Mouse (Mus musculus): Measurements from ENCODE around the gene Ccdc160. TPM values are rescaled to one million over a fixed set of nuclear protein-coding genes. Genes with fewer than 3 reads are reported as not detected.

The Ccdc160 gene
- polyA plus RNA-seq, 1 experiment from 2014 or later: 2.5 TPM

DNA sequence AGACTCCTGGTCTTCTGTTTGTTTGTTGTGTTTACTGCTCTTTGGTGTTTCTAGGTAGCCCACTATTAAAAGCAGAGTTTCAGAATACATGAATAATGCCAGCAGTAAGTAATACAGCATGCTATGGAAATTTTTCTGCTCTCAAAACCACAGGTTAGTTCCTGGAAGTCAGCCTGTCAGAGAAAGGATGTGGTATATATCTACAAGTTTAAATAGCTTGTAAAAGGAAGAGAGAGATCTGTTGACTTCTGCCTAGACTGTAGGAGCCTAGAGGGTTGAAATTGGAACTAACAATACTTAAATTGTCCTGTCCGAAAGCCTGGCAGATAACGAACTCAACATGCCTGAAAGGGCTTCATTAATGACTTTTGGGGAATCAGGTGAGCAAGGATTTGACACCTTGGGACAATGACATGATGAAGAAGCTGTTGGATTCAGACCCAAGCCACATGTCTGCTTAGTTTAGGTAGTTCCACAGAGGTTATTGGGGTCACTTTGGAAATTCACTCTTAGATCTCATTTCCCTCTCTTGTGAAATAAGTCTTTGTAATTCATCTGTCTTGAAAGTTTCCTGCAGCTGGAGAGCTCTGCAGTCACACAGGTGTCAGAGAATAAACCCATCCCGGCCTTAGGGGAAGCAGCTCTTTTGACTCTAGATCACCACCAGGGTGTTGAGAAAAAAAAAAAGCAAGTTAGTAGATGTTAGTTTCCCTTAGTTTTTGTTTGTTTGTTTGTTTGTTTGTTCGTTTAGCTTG is 30.6 kb upstream of the Ccdc160 start:
- Histone ChIP-seq H3K4me1 (replicated peaks; ENCODE audit: control insufficient read depth, insufficient read depth, low read length) (no peaks in the 10 kb centered on the region), H3K4me2 (ENCODE audit: low read depth, low read length) (no peak overlapping the region), H3K27me3 (ENCODE audit: control insufficient read depth, insufficient read depth, low read depth, low read length) (no peaks in the 10 kb centered on the region), H3K4me3 (ENCODE audit: low read length) (no peak overlapping the region), H3K9ac (ENCODE audit: low read length) (no peak overlapping the region), H3K36me3 (ENCODE audit: control insufficient read depth, insufficient read depth, low read length) (no peaks in the 10 kb centered on the region), H3K27ac (ENCODE audit: low read length) (no peak overlapping the region), H3K9me3 (ENCODE audit: control insufficient read depth, low read length) (no peaks in the 10 kb centered on the region)
- ATAC-seq (ENCODE audit: low read depth): no peak
- WGBS: 38% methylated on average over 4 of the region's 4 CpGs

DNA sequence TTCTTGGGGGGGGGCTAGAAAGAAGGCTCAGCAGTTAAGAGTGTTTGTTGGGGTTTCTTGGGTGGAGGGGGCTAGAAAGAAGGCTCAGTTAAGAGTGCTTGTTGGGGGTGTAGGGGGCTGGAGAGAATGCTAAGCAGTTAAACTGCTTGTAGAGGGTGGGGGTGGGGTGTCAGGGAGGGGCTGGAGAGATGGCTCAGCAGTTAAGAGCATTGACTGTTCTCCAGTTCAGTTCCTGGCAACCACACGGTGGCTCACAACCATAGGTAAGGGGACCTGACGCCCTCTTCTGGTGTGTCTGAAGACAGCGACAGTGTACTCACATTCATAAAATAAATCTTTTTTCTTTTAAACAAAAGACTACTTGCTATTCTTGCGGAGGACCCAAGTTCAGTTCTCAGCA is 28.8 kb upstream of the Ccdc160 start:
- ATAC-seq (ENCODE audit: low read depth): no peak
- Histone ChIP-seq H3K4me2 (ENCODE audit: low read depth, low read length) (no peak overlapping the region), H3K36me3 (ENCODE audit: control insufficient read depth, insufficient read depth, low read length) (no peaks in the 10 kb centered on the region), H3K9me3 (ENCODE audit: control insufficient read depth, low read length) (no peaks in the 10 kb centered on the region), H3K27ac (ENCODE audit: low read length) (no peak overlapping the region), H3K27me3 (ENCODE audit: control insufficient read depth, insufficient read depth, low read depth, low read length) (no peaks in the 10 kb centered on the region), H3K9ac (ENCODE audit: low read length) (no peak overlapping the region), H3K4me1 (replicated peaks; ENCODE audit: control insufficient read depth, insufficient read depth, low read length) (no peaks in the 10 kb centered on the region), H3K4me3 (ENCODE audit: low read length) (no peak overlapping the region)
- WGBS: 73% methylated on average over 4 of the region's 4 CpGs

DNA sequence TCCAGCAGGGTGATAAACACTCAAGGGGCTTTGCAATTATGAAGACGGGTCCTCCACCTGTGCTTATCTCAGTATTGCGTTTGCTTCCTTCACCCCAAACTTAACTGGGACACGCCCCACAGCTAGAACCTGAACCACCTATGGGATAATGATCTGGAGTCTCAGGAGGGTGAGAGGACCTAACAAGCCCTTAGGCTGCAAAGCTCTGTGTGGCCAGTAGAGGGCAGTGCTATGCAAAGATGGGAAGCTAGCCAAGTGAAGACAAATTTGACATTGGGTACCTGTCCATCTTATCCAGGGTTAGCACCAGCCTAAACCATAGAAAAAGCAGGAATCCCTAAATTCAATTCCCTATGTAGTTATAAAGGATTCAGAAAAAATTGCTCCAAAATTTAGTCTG is 15.0 kb upstream of the Ccdc160 start:
- Histone ChIP-seq H3K4me2 (ENCODE audit: low read depth, low read length) (no peak overlapping the region), H3K36me3 (ENCODE audit: control insufficient read depth, insufficient read depth, low read length) (no peaks in the 10 kb centered on the region), H3K4me3 (ENCODE audit: low read length) (no peak overlapping the region), H3K27ac (ENCODE audit: low read length) (no peak overlapping the region), H3K9ac (ENCODE audit: low read length) (no peak overlapping the region), H3K9me3 (ENCODE audit: control insufficient read depth, low read length) (no peaks in the 10 kb centered on the region), H3K27me3 (ENCODE audit: control insufficient read depth, insufficient read depth, low read depth, low read length) (no peaks in the 10 kb centered on the region), H3K4me1 (replicated peaks; ENCODE audit: control insufficient read depth, insufficient read depth, low read length) (no peaks in the 10 kb centered on the region)
- no peak for ATAC-seq (ENCODE audit: low read depth)
- 41% methylated on average over 3 of the region's 3 CpGs for WGBS

- Histone ChIP-seq H3K4me2 (ENCODE audit: low read depth, low read length) (no peak overlapping the region), H3K27ac (ENCODE audit: low read length) (no peak overlapping the region), H3K27me3 (ENCODE audit: control insufficient read depth, insufficient read depth, low read depth, low read length) (no peaks in the 10 kb centered on the region), H3K4me3 (ENCODE audit: low read length) (no peak overlapping the region), H3K36me3 (ENCODE audit: control insufficient read depth, insufficient read depth, low read length) (no peaks in the 10 kb centered on the region), H3K4me1 (replicated peaks; ENCODE audit: control insufficient read depth, insufficient read depth, low read length) (no peaks in the 10 kb centered on the region), H3K9me3 (ENCODE audit: control insufficient read depth, low read length) (no peaks in the 10 kb centered on the region), H3K9ac (ENCODE audit: low read length) (no peak overlapping the region)
- WGBS: 79% methylated on average over 5 of the region's 5 CpGs
- ATAC-seq (ENCODE audit: low read depth): no peak
Observed at GRCm38 (mm10) chrX:52777671-52778070, 13.3 kb upstream of the Ccdc160 start.

- Histone ChIP-seq H3K36me3 (ENCODE audit: control insufficient read depth, insufficient read depth, low read length) (no peaks in the 10 kb centered on the region), H3K9me3 (ENCODE audit: control insufficient read depth, low read length) (no peaks in the 10 kb centered on the region), H3K4me3 (ENCODE audit: low read length) (no peak overlapping the region), H3K4me2 (ENCODE audit: low read depth, low read length) (0 out of 2 replicates have a peak overlapping the region, but pooled peaks have one; percentile 1), H3K27me3 (ENCODE audit: control insufficient read depth, insufficient read depth, low read depth, low read length) (no peaks in the 10 kb centered on the region), H3K27ac (ENCODE audit: low read length) (no peak overlapping the region), H3K9ac (ENCODE audit: low read length) (no peak overlapping the region), H3K4me1 (replicated peaks; ENCODE audit: control insufficient read depth, insufficient read depth, low read length) (no peaks in the 10 kb centered on the region)
- no peak for ATAC-seq (ENCODE audit: low read depth)
- 48% methylated on average over 5 of the region's 5 CpGs for WGBS
Observed at GRCm38 (mm10) chrX:52783898-52784297, 7.1 kb upstream of the Ccdc160 start.

DNA sequence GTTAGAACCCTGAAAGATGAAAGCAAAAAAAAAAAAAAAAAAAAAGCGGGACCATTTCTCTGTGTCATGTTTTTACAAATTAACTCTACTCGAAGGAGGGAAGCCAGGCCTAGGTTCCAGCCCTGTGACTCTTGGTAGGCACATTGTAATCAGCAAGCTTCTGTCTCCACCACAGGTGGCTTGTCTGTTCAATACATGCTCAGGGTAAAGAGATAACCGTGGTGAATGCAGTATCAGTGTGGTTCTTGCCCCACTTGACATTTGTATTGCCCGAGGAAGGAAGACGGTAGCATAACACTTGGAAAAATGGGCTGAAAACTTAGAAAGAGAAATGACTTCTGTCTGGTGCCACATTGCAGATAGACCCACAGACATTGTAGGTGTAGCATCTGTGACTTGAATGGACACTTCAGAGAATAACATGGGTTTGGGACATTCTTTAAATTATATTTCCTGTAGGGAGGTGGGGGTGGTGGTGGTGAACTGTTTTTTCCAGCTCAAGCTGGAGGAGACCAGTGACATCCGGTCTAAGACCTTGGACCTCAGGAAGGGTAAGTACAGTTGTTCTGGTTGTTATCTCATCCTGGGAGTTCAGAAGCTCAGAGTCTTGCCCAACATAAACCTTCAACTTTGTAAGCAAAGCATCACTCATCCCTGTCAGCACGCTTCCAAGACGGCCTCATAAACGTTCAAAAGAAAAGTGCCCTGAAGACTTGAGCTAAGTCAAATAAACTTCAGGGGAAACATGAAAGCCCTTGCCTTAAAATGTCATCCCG is 1.1 kb downstream of the Ccdc160 start:
- peaks cover 3% of the 10 kb centered on the region; the same call in 1 of the 2 replicates for H3K4me1 ChIP-seq (replicated peaks; ENCODE audit: control insufficient read depth, insufficient read depth, low read length)
- no peak for ATAC-seq (ENCODE audit: low read depth)
- no peak overlapping the region for H3K9ac ChIP-seq (ENCODE audit: low read length)
- H3K9me3 ChIP-seq (ENCODE audit: control insufficient read depth, low read length): no peaks in the 10 kb centered on the region
- WGBS: 27% methylated on average over 10 of the region's 10 CpGs
- no peak overlapping the region for H3K4me3 ChIP-seq (ENCODE audit: low read length)
- no peaks in the 10 kb centered on the region for H3K36me3 ChIP-seq (ENCODE audit: control insufficient read depth, insufficient read depth, low read length)
- H3K4me2 ChIP-seq (ENCODE audit: low read depth, low read length): peak overlapping the region; percentile 59; the same call in 1 of the 2 replicates
- no peaks in the 10 kb centered on the region for H3K27me3 ChIP-seq (ENCODE audit: control insufficient read depth, insufficient read depth, low read depth, low read length)
- peak overlapping the region; percentile 13; the same call in 1 of the 2 replicates for H3K27ac ChIP-seq (ENCODE audit: low read length)

DNA sequence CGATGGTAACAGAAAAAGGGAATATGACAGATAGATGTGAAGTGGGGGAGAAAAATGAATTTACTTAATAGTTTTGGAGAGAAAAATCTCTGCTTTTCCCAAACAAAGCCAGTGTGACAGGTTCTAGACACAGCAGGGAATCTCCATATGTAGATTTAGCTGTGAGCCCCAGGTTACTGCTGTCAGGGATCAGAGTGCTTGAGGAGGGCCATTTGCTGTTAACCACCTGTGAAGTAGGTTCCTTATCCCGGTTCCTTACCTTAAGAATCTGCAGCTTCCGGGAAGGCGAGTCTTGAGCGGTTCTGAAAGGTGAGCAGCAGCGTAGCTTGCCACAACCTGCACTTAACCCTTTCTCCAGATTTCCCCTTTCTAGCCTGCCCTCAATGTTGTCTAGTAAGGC is 1.9 kb downstream of the Ccdc160 start:
- Histone ChIP-seq H3K4me1 (replicated peaks; ENCODE audit: control insufficient read depth, insufficient read depth, low read length) (peaks cover 3% of the 10 kb centered on the region; the same call in 1 of the 2 replicates), H3K4me2 (ENCODE audit: low read depth, low read length) (no peak overlapping the region), H3K36me3 (ENCODE audit: control insufficient read depth, insufficient read depth, low read length) (no peaks in the 10 kb centered on the region), H3K4me3 (ENCODE audit: low read length) (no peak overlapping the region), H3K27me3 (ENCODE audit: control insufficient read depth, insufficient read depth, low read depth, low read length) (no peaks in the 10 kb centered on the region), H3K9ac (ENCODE audit: low read length) (no peak overlapping the region), H3K27ac (ENCODE audit: low read length) (no peak overlapping the region), H3K9me3 (ENCODE audit: control insufficient read depth, low read length) (no peaks in the 10 kb centered on the region)
- no peak for ATAC-seq (ENCODE audit: low read depth)
- WGBS: 41% methylated on average over 6 of the region's 6 CpGs

GRCm38 (mm10) chrX:52795816-52796215 is 4.8 kb downstream of the Ccdc160 start:
- 21% methylated on average over 8 of the region's 8 CpGs for WGBS
- no peak overlapping the region for H3K4me3 ChIP-seq (ENCODE audit: low read length)
- H3K27me3 ChIP-seq (ENCODE audit: control insufficient read depth, insufficient read depth, low read depth, low read length): no peaks in the 10 kb centered on the region
- peaks cover 3% of the 10 kb centered on the region; the same call in 1 of the 2 replicates for H3K4me1 ChIP-seq (replicated peaks; ENCODE audit: control insufficient read depth, insufficient read depth, low read length)
- H3K27ac ChIP-seq (ENCODE audit: low read length): no peak overlapping the region
- H3K4me2 ChIP-seq (ENCODE audit: low read depth, low read length): no peak overlapping the region
- no peak for ATAC-seq (ENCODE audit: low read depth)
- H3K9me3 ChIP-seq (ENCODE audit: control insufficient read depth, low read length): no peaks in the 10 kb centered on the region
- no peaks in the 10 kb centered on the region for H3K36me3 ChIP-seq (ENCODE audit: control insufficient read depth, insufficient read depth, low read length)
- no peak overlapping the region for H3K9ac ChIP-seq (ENCODE audit: low read length)

DNA sequence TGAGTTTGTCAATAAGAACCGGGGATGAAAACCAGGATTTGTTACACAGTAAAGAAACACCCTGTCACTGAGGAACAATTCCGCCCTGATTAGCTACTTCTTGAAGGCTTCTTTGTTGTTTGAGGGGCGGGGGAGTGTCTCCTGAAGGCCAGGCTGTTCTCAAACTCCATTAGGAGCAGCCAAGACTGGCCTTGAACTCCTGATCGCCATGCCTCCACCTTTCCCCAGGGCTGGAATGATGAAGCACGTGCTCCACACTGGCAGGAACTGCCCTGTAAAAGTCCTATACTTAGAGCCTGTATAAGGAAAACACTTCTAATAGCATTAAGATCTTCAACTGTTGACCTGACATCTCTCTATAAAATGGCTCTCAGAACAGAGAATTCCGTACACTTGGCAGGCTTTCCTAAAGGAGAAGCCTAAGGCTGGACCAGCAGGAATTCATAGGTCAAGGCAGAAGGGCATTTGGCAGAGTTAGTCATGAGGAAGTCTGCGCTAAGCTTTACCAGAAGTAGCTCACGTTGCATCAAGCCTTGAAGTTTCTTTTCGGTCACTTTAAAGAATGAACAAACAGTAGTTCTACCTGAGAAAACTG is 6.1 kb downstream of the Ccdc160 start:
- no peak overlapping the region for H3K4me2 ChIP-seq (ENCODE audit: low read depth, low read length)

More for the DNA sequence above, 6.1 kb downstream of the Ccdc160 start:
- peak; percentile 43; the same call in 1 of the 2 replicates for ATAC-seq (ENCODE audit: low read depth)
- no peak overlapping the region for H3K4me3 ChIP-seq (ENCODE audit: low read length)
- 41% methylated on average over 9 of the region's 9 CpGs for WGBS
- peaks cover under 1% of the 10 kb centered on the region; the same call in 1 of the 2 replicates for H3K4me1 ChIP-seq (replicated peaks; ENCODE audit: control insufficient read depth, insufficient read depth, low read length)
- no peak overlapping the region for H3K9ac ChIP-seq (ENCODE audit: low read length)
- no peaks in the 10 kb centered on the region for H3K9me3 ChIP-seq (ENCODE audit: control insufficient read depth, low read length)
- H3K27ac ChIP-seq (ENCODE audit: low read length): no peak overlapping the region
- H3K27me3 ChIP-seq (ENCODE audit: control insufficient read depth, insufficient read depth, low read depth, low read length): no peaks in the 10 kb centered on the region
- H3K36me3 ChIP-seq (ENCODE audit: control insufficient read depth, insufficient read depth, low read length): no peaks in the 10 kb centered on the region
